Mouse (Mus musculus) layer of hippocampus, postnatal 14 days (tissue): ENCODE measurements around the gene Kyat1. TPM values are rescaled to one million over a fixed set of nuclear protein-coding genes. Genes with fewer than 3 reads are reported as not detected.

Experiments used
- DNase-seq, 2 experiments: peaks; one replicate each; pipeline ENCODE4 v3.0.0; 2021 to 2022; ENCODE audit warnings: low spot score in 2 of 2, mixed read lengths in 1 of 2
- long read RNA-seq, 2 experiments: library from polyadenylated mRNA; stranded (forward); transcript quantifications; one replicate each; pipeline ENCODE4 v2.0.0; 2021
- total RNA-seq, 2 experiments: library from RNA; stranded (reverse); gene quantifications; 2 replicates each; pipeline ENCODE4 v1.2.3; 2021

Gene Kyat1
- total RNA-seq, result 10 to 100 TPM; 19.7 to 22.4 TPM
- long read RNA-seq, experiment 1, transcript Kyat1-201 (13 exons, 1,876 nt), result major isoform, 9 of 19 reads
- long read RNA-seq, experiment 1, partial matches to known transcripts, result 2 of 19 reads
- long read RNA-seq, experiment 1, other reads (novel, unspliced or antisense), result 6 of 19 reads
- long read RNA-seq, experiment 2, transcript Kyat1-201 (13 exons, 1,876 nt), result major isoform, 12 of 20 reads
- long read RNA-seq, experiment 2, partial matches to known transcripts, result 2 of 20 reads
- long read RNA-seq, experiment 2, other reads (novel, unspliced or antisense), result 5 of 20 reads

DNA sequence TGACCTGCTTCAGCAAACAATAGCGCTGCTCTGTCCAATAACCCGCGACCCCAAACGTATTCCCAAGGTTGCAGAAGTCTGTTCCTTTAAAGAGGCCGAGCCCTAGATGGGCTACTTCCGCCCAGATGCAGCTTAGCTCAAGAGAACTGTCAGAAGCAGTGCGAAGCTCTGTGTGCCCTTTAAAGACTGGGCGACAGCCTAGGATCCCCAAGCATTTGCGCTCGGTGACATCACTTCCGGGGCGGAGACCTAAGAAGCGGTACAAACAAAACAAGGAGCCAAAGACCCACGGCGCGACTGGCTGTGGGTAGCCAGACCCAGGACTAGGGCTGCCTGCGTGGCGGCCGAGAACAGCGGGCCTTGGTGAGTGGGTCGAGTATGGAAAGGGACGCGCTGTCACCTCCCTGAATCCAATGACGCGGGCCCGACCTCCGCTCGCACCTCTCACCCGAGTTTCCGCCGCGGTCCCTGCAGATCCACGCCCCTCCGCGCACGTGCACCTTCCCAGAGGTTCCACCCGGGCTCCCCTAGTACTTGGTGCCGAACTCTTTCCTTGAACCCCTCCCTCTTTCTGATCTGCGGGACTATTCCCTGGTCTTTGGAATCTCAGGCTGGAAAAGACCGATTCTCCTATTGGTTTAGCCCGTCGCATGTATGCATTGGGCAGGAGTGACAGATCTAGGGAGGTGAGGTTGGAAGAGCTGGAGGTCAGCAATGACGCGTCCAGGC is at the start of gene Kyat1:
TSS of gene Kyat1 (minus strand) at position 219 of the 729 bp plus-strand sequence.
- peak; percentile 88 to 95 for DNase-seq

DNA sequence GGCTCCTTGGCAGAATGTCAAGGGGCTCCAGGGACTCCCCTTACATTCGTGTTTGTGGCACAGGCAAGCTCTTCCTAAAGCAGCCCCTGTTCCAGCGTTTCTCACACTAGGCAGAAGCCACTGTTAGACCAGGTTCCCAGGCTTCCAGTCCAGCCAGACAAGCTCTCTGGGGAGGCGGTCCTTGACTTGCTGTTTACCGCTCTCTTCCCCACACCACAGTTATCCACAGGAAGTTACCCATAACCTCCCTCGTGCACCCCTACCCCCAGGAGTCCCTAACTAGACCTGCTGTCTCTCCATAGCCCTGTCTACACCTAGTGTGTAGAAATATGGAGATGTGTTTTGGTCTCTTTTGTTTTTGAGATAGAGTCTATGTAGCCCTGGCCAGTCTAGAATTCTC is 48.2 kb upstream of the Kyat1 start:
- DNase-seq, result no peak

DNA sequence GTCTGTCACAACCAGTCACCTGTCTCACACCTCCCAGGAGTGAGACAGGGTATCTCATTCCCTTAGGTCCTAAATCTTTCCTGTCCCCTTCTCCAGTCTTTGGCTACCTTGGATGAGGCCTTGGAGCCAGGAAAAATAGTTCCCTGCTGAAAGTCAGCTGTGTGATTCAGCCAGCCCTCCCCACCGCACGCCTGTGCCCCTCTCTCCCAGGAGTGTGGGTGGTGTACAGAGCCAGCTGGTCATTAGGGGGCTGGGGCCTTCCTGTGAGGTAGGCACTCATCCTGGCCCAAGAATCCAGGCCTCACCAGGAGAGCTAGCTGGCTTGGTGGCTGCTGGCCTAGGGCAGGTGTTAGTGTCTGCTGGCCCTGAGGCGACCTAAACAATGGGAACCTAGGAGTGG is 46.9 kb upstream of the Kyat1 start:
- DNase-seq, result no peak

DNA sequence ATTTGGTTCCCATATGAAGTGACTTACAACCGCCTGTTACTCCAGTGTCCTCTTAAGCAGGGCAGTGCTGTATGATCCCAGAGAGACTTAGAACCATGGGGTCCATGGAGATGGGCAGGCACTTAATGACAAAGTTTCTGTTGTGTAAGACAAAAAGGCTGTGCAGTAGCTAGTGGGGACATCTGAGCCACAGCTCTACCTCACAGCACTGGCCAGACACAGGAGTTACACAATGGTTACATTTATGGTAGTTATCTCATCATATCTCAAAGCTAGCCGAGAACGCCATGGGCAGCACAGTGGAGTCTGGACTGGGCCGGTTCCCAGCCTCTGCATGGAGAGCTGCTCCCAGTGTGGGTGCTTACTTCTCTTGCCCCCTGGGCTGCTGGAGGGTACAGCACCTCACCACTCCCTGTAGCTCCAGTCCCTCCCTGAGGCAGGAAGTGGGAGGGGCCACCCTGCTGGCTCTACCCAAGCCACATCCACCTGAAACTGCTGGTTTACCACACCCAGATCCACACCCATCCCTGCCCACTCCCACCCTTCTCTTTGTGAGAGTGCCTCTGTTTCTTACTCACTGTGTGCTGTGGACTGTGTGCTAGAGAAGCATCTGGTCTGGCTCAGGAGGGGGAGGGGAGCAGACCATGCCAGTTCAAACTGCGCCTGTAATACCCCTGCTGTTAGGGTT is 45.9 kb upstream of the Kyat1 start:
- DNase-seq, result no peak

DNA sequence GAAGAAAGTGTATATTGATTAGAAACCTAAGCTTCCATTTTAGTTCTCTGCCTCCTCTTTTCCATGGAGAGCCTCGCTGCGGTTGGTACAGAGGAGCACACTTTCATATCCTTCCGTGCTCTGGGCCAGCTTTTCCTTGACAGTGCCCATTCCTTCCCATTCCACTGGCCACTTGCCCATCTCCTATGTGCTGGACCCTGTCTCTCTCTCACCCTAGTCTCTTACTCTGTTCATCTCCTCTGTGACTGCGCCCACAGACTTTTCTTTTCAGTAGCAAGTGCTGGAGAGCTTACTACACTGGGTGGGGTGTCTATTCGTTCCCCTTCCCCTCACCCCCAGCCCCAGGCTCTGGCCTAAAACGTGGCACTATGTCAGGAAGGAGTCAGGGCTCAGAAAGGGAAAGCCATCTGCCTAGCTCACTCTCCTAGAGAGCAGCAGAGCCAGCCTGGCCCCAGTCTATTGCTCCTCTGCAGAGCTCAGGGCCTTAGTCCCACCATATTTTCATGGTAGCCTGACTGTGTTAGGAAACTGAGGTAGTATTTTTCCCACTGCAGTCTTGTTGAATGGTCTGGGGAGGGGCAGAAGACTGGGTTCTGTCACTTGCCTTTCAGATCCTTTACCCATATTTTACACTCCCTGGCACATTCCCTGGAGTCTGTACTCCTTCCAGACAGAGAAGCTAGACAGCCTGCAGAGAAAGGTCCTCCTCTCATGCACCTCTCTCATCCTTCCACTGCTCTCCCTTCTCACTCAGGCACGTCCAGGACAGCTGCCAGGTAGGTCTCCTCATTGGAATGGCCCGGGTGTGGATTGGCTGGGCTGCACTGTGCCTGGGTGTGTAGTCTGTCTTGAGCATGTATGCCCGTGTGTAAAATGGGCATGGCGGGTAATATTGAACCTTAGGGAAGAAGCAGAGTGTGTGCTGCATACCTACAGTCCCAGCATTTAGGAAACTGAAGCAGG is 44.8 kb upstream of the Kyat1 start:
- DNase-seq, result no peak

DNA sequence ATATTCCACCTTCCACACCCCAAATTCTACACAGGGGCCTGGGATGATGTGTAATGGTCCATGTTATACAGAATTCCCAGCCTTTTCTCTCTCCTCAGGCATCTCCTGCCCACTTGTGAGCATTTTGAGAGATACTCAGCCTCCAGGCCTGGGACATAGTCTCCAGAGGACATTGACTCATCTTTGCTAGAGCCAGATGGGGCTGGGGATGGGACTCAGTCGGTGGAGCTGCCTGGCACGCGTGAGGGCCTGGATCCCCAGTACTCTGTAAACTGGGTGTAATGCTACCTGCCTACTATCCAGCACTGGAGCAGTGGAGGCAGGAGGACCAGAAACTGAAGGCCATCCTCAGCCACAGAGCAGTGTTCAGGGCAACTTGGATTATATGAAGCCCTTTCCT is 43.5 kb upstream of the Kyat1 start:
- no peak for DNase-seq

DNA sequence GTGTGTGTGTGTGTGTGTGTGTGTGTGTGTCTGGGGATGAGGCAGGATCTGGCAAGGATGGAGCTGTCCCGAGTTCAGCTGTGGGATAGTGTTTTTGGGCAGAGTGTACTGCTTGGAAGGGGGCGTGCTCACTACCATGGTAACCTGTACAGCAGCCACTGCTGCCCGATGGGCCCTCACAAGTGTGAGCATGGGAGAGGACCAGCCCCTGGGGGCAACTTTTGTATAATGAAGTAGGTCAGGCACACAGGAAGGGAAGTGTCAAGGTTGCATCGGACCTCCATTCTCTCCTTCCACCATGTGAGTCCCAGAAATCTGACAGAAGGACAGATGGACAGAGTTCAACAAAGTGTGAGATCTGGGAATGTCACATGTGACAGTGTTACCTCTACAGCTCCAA is 42.0 kb upstream of the Kyat1 start:
- no peak for DNase-seq

DNA sequence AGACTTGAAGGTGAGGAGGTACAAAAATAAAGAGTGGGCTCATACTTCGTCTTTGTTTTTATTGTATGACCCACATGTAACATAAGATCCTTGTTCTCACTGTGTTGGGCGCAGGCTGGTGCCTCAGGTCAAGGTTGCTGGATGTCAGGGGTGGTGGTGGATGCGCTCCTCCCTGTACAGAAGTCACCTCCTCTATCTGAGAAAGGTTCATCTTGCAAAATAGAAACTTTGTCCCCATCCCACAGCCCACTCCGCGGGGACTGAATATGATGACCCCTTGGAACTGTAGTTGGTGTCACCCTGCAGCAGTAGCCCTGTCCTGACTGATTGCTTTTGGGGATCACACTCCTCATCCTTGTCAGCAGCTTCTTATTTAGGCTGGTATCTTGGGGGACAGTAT is 41.4 kb upstream of the Kyat1 start:
- DNase-seq, result no peak

DNA sequence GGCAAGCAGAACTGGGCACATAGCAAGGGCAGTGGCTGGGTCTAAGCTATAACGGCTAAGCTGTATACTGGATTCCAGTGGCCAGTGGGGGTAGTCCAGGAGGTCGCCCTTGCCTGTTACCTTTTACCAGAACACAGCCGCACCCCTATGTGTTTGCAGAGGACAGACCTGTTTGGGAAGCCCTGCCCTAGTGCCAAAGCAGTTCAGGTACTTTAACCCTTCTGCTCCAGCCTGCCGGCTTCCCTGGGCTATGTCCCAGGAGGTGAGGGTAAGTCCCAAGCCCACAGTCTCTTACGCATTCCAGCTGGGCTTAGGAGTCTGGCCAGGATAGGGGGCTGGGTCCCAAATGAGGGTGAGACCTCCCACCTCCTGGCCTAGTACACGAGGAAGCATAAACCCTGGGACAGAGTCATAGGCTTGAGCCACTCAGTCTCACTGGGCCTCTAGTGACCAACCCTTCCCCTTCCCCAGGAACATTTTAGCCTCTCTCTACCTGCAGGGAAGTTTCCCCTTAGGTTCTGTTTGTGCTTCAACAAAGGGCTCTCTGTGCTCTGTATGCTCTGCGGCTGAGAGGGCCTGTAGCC is 39.0 kb upstream of the Kyat1 start:
- no peak for DNase-seq

DNA sequence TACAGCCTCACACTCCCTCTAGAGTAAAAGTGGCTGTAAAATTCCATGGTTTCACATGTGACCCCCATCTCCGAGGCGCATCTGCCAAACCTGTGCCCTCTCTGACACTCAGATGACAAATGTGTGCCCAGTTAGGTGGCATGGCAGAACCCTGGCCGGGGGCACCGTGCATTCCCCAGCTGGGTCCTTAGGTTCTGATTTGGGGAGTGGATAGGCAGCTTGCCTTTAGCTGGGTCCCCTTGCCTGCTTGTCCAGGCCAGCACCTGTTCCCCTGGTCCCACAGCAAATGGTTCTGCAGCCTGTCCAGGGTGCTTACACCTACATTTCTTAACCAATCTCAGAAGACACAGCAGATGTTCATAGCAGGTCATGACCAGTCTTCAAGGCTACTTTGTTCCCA is 37.7 kb upstream of the Kyat1 start:
- no peak for DNase-seq

DNA sequence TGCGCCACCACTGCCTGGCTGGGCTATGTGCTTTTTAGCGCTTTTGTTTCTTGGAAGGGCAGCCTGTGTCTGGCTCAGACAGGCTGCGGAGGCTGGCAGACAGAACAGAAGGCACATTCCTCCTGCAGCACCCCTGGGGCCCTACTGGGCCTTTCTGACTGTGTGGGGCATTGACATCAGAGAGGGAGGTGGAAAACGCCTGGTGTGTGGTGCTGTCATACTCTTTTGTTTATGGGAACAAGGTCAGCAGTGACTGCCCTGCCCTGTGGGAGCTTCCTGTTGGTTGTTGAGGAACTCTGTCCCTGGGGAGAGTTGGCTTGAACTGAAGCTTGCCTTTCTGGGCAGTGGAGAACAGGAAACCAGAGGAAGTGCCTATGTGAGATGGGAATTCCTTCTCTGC is 36.9 kb upstream of the Kyat1 start:
- DNase-seq, result no peak

DNA sequence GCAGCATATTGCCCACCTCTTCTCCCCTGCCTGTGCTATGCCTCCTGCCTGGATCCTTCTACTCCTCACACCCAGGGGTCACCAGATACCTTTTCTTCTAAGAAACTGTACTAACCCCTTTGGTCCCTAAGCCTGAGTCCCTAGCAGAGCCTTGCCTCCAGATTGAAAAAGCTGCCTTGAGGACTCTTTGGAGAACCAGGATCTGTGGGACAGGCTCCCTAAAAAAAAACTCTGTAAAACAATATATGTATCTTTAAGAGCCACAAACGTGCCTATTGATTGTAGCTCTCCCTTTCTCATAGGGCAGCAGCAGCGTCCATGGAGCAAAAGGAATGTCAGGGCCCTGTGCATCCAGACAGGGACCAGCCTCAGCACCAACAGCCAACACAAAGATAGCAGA is 34.6 kb upstream of the Kyat1 start, which contains the start of gene Gm28035:
TSS of gene Gm28035 (plus strand) at position 301 of the 400 bp plus-strand sequence.
- DNase-seq, result no peak

DNA sequence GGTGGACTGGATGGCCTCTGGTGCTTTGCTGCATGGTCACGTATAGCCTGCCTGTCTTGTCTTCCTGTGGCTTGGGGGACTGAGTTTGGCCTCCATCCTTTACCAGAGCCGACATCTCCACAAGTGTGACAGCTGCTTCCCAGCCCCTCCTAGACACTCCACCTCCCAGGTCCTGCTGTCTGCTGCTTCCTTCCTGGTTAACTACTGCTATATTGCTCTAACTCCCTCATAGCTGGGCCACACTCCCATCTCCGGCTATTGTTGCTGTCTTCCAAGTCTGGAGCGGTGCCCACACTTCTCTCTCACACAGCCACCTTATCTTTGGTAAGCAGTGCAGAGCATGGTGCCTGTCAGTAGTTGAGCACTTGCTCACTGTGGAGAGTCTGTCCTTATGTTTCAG is 34.1 kb upstream of the Kyat1 start:
- DNase-seq, result no peak

DNA sequence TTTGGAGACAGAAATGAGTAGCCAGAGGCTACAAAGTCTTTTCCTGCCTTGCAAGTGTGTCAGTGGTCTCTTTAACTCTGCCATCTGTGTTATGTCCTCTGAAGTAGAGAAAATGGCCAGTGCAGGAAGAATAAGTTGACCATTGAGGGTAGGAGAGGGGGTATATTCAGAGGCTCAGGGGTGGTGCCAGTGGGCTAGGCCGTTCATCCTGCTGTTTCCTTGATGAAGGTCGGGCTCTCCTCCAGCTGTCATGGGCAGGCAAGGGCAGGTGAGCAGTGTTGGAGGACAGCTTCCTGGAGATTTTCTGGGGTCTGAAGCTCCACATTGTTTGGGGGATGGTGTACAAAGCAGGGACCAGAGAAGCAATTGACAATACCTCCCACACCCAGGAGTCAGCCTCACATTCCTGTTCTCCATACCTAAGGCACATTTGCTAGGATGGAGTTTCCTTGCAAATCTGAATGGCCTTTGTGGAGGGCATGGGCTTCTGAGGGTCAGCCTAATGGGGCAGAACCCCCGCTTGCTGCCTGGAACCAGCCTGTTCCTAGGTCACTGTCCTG is 33.3 kb upstream of the Kyat1 start:
- DNase-seq, result no peak

DNA sequence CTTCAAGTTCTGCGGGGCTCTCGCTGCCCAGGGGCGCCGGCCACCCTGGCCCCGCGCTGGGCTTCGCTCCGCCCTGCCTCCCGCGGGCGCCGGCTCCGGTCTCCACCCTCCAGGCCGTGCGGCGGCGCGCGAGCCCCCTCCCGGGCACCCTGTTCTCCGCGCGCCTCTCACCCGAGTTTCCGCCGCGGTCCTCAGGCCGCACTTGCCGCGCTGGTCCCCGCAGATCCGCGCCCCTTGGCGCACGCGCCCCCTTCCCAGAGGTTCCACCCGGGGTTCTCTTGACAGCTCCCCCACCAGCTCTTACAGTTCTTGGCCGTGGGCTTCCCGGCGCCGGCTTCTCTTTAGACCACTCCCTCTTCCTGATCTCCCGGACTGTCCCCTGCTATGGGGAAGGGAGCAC is 32.2 kb upstream of the Kyat1 start:
- DNase-seq, result peak; percentile 60 to 67

DNA sequence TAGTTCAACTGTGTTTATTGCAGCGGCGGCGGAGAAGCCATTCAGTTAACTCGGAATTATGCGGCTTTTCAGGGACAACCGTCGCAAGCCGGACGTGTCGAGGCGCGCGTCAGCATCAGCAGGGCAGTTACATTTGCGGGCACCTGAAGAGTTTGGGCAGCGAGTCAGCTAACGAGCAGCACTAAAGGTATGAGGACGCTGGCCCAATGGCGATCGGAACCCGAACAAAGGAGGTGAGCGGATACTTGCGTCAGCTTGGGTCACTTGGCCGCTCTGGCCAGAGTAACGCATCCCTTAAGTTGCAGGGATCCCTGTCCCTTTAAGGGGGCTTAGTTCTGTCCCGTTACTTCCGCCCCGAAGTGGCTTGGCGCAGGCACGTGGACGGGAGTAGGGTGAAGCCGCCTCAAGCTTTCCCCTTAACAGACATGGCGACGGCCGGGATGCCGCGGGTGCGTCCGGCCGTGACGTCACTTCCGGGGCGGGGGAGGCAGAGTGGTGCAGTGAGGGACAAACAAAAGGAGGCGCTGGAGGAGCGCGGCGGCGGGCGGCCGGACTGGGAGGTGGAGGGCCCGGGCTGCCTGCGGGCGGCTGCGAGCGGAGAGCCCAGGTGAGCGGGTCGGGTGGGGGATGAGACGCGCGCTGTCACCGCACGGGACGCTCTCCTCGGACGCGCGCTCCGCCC is 31.7 kb upstream of the Kyat1 start, which contains the start of gene Lrrc8a:
TSS of gene Lrrc8a (plus strand) at position 517 of the 682 bp plus-strand sequence.
- DNase-seq, result peak; percentile 99 to 100

DNA sequence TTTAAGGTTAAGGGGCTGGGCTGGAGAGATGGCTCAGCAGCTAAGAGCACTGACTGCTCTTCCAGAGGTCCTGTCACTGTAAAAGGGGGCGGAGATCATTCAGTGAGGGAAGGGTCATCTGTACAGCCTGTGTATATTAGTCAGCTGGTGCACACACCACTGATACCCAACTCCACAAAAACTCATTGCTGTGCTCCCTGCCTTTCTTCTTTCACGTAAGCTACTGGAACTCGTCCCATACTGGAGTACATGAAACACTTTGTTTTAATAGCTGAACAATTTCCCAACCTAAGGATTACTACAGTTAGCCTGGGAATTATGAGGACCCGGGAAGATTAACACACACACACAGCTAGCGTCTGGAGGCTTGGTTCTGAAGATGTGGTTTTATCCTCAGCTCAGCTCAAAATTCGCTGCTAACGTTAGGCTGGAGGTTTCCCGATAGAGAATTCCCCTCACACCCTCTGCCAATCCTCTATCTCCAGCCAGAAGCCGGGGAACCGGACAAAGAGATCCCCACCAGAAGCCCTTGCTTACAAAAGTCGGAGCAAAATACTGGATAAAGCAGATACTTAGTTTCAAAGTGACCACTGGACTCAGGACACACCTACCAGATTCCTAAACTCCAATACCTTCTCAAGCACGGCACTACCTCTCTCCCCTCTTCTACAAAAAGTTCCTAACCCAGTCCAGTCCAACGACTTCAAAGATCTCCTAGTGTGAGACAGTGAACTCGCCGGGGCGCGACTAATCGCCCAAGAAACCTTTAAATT is 31.0 kb upstream of the Kyat1 start:
- no peak for DNase-seq

DNA sequence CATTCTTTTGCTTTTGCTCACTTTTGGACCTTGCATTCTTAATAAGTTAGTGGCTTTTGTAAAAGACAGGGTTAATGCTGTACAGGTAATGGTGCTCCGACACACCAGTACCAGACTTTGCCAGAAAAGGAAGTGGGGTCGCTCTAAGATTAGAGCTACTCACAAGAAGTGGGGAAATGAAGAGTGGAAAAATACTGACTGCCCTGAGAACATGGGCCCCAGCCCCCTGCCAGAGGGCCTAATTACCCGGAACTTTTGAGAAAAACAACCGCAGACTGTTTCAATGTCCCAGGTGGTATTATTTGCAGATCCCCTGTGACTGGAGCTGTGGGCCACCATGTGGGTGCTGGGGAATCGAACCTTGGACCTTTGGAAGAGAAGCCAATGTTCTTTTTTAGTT is 29.9 kb upstream of the Kyat1 start:
- DNase-seq, result no peak

DNA sequence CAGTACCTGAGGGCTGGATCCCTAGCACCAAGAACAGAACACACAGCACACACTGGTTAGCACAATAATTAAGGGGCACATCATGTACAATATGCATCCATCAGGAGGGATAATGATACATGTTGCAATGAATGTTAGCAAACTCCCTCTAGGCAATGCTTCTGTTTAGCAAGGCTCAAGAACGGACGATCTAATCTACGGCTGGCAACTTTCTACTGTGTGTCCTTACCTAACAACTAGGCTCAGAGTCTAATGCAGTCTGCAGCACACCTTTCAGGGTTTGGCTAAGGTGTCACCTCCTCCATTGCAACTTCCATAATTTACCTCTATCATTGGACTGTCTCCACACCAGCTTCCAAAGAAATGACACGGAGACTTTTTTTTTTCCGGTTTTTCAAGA is 10.6 kb upstream of the Kyat1 start:
- no peak for DNase-seq
